Mouse (Mus musculus): Measurements from ENCODE around the gene Wbp2.

DNA sequence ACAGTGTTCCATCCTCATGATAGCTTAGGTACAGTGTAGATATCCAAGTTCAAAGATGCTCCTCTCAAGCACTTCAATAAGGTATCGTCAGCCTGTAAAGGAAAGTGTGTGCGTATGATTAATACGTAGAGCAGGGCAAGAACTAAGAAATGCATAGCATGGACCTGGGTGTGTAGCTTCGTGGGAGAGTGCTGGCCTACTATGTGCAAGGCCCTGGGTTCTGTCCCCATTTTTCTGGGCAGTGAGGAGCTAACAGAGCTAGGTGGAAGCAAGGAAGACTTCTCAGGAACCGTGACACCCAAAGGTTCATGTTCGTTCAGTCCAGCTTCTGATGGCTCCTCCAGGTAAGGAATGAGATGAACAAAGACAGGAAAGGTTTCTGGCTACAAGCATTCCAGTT, 41.6 kb downstream of the Wbp2 start:
- no peak for TF ChIP-seq TCF12 (IDR thresholded peaks at IDR 0.05; ENCODE audit: insufficient read depth, poor library complexity, severe bottlenecking)
- no peak for TF ChIP-seq MYOG (IDR thresholded peaks at IDR 0.05; ENCODE audit: control insufficient read depth in 1 of 3, insufficient read depth in 1 of 3, insufficient read length in 2 of 3, low read depth in 2 of 3)
- TF ChIP-seq CEBPB (IDR thresholded peaks at IDR 0.05; ENCODE audit: insufficient read depth, poor library complexity, severe bottlenecking): no peak
- TF ChIP-seq POLR2AphosphoS2 (IDR thresholded peaks at IDR 0.05; ENCODE audit: insufficient read length, low read depth): no peak
- TF ChIP-seq POLR2A (IDR thresholded peaks at IDR 0.05; ENCODE audit: insufficient read length, low read depth): no peak
- no peak for TF ChIP-seq E2F4 (IDR thresholded peaks at IDR 0.05; ENCODE audit: insufficient read depth)
- no peak for TF ChIP-seq SRF (IDR thresholded peaks at IDR 0.05; ENCODE audit: control insufficient read depth, insufficient read length, low read depth)

Data from myocyte (in vitro differentiated cells).